In the genomic region with DNA sequence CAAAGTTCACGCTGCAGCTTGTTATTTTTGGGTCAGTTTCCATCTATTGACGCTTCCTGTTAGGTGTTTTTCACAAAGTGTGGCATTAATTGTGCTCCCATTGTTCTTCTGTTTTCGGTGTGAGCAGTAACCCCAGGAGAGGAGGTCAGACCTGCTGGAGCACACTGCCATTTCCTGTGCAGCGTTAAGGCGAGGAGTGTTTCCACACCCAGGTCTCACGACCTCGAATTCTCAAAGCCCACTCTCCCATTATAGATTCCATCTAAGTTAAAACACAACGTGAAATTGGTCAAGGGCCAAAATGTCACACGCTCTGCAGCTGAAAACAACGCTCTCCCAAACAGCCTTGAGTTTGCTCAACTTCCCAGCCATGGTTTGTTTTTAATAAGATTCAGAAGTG, we compare ENCODE assay signal across 12 mouse cellular contexts. TPM values are rescaled to one million over a fixed set of nuclear protein-coding genes. Genes with fewer than 3 reads are reported as not detected.
DNase-seq lines count a peak whose midpoint lies in the region; ATAC-seq and TF ChIP-seq lines count a peak whose summit lies in the region.
"Had no signal": no experiment of that assay in that cellular context is flagged by ENCODE, and none has a peak within 500 bp of the region (broad histone marks: within the 10 kb centered on the region; RNA-seq: fewer than 3 reads in every experiment).

No protein-coding gene starts in this region.

- TF ChIP-seq POLR2A in limb, embryonic 14.5 days (IDR thresholded peaks at IDR 0.05; ENCODE audit: borderline replicate concordance, extremely low read depth, insufficient read depth, insufficient read length): no peak

- 34% methylated on average over 10 of the region's 10 CpGs for WGBS in embryonic facial prominence, embryonic 15.5 days
- 37% methylated on average over 10 of the region's 10 CpGs for WGBS in limb, embryonic 14.5 days
- 65% methylated on average over 10 of the region's 10 CpGs for WGBS in forebrain, embryonic 16.5 days

- no peak overlapping the region for H3K27ac ChIP-seq in embryonic facial prominence, embryonic 15.5 days (replicated peaks)
- 0 out of 2 replicates have a peak overlapping the region, but pooled peaks have one; percentile 6 for H3K27ac ChIP-seq in limb, embryonic 14.5 days (replicated peaks; ENCODE audit: low read depth, low read length)
- no peak overlapping the region for H3K27ac ChIP-seq in forebrain, embryonic 16.5 days (ENCODE audit: low read length)
- H3K27ac ChIP-seq: hindbrain, embryonic 13.5 days had no signal

- DNase-seq in heart, adult 11 months: peak; percentile 94
- DNase-seq in heart, postnatal 25 days (ENCODE audit: low spot score): no peak
- DNase-seq in limb, embryonic 14.5 days (ENCODE audit: low spot score): no peak
- no peak for DNase-seq in frontal cortex, postnatal 10 days (ENCODE audit: low spot score in 2 of 2)
- DNase-seq in thymus, postnatal 14 days: no peak
- DNase-seq: B cell, adult 2 months; cerebellum, adult 11-12 months; lung, adult 2 months had no signal

- H3K9ac ChIP-seq in embryonic facial prominence, embryonic 15.5 days: no peak overlapping the region
- H3K9ac ChIP-seq in limb, embryonic 14.5 days (ENCODE audit: low read depth, low read length, severe bottlenecking): no peak overlapping the region
- H3K9ac ChIP-seq in forebrain, embryonic 16.5 days (replicated peaks; ENCODE audit: low read depth, low read length): no peak overlapping the region
- H3K9ac ChIP-seq: hindbrain, embryonic 13.5 days had no signal

- H3K4me2 ChIP-seq in embryonic facial prominence, embryonic 15.5 days (replicated peaks): peak overlapping the region; percentile 26; the same call in 1 of the 2 replicates
- peak overlapping the region; percentile 18; the same call in 1 of the 2 replicates for H3K4me2 ChIP-seq in limb, embryonic 14.5 days (replicated peaks; ENCODE audit: low read depth, low read length, severe bottlenecking)
- H3K4me2 ChIP-seq in forebrain, embryonic 16.5 days (ENCODE audit: low read length): no peak overlapping the region
- H3K4me2 ChIP-seq: hindbrain, embryonic 13.5 days had no signal

- no peak overlapping the region for H3K4me3 ChIP-seq in embryonic facial prominence, embryonic 15.5 days (replicated peaks)
- no peak overlapping the region for H3K4me3 ChIP-seq in limb, embryonic 14.5 days (replicated peaks; ENCODE audit: low read length)
- no peak overlapping the region for H3K4me3 ChIP-seq in forebrain, embryonic 16.5 days (replicated peaks; ENCODE audit: low read length)
- H3K4me3 ChIP-seq: hindbrain, embryonic 13.5 days had no signal

- H3K9me3 ChIP-seq in embryonic facial prominence, embryonic 15.5 days (replicated peaks): no peaks in the 10 kb centered on the region
- H3K9me3 ChIP-seq in limb, embryonic 14.5 days (ENCODE audit: control insufficient read depth, low read length): no peaks in the 10 kb centered on the region
- H3K9me3 ChIP-seq in forebrain, embryonic 16.5 days (ENCODE audit: control insufficient read depth, low read length): no peaks in the 10 kb centered on the region
- H3K9me3 ChIP-seq: hindbrain, embryonic 13.5 days had no signal

- ATAC-seq in embryonic facial prominence, embryonic 15.5 days (ENCODE audit: insufficient number of reproducible peaks, low FRiP score, low TSS enrichment, low read depth): no peak
- ATAC-seq in inflammation-experienced regulatory T-cells, adult 6 months: peak; percentile 55
- no peak for ATAC-seq in limb, embryonic 14.5 days (ENCODE audit: low FRiP score, low read depth)
- no peak for ATAC-seq in forebrain, embryonic 16.5 days

- H3K4me1 ChIP-seq in embryonic facial prominence, embryonic 15.5 days: peaks cover 4% of the 10 kb centered on the region
- H3K4me1 ChIP-seq in limb, embryonic 14.5 days (ENCODE audit: control insufficient read depth, insufficient read depth, low read length): no peaks in the 10 kb centered on the region; the same call in 1 of the 2 replicates
- no peaks in the 10 kb centered on the region for H3K4me1 ChIP-seq in forebrain, embryonic 16.5 days (replicated peaks; ENCODE audit: control insufficient read depth, insufficient read depth, low read length)
- H3K4me1 ChIP-seq: hindbrain, embryonic 13.5 days had no signal

- H3K36me3 ChIP-seq in embryonic facial prominence, embryonic 15.5 days: no peaks in the 10 kb centered on the region
- H3K36me3 ChIP-seq in limb, embryonic 14.5 days (ENCODE audit: control insufficient read depth, insufficient read depth, low read length): no peaks in the 10 kb centered on the region
- H3K36me3 ChIP-seq in forebrain, embryonic 16.5 days (ENCODE audit: control insufficient read depth, insufficient read depth): no peaks in the 10 kb centered on the region
- H3K36me3 ChIP-seq: hindbrain, embryonic 13.5 days had no signal

- intact Hi-C loops in heart, postnatal 25 days (cut with DNase I): no loop called here

- no peaks in the 10 kb centered on the region for H3K27me3 ChIP-seq in embryonic facial prominence, embryonic 15.5 days
- H3K27me3 ChIP-seq in limb, embryonic 14.5 days (ENCODE audit: control insufficient read depth, insufficient read depth, low read length): no peaks in the 10 kb centered on the region
- H3K27me3 ChIP-seq in forebrain, embryonic 16.5 days (replicated peaks; ENCODE audit: control insufficient read depth, insufficient read depth, low read length): no peaks in the 10 kb centered on the region
- H3K27me3 ChIP-seq: hindbrain, embryonic 13.5 days had no signal

RNA-seq across cellular contexts. Expression of gene Enpp3, which starts 32.0 kb away (rescaled TPM):
- total RNA-seq in heart, postnatal 25 days (2021): 1 to 10 TPM; 2.9 to 4.7 TPM
- 6.1 and 6.4 TPM in 2 replicates for polyA plus RNA-seq in embryonic facial prominence, embryonic 15.5 days (2015; fragmentation: Nextera tagmentation; extraction: Ambion mirVana)
- not detected for polyA plus RNA-seq in inflammation-experienced regulatory T-cells, adult 6 months (2017; shearing (Covaris generic))
- 4.5 and 6.0 TPM in 2 replicates for polyA plus RNA-seq in limb, embryonic 14.5 days (2012; rRNA removed)
- polyA plus RNA-seq in limb, embryonic 14.5 days (2014; fragmentation: Nextera tagmentation; extraction: Ambion mirVana): 6.9 and 8.0 TPM in 2 replicates
- 2.9 and 3.9 TPM in 2 replicates for polyA plus RNA-seq in forebrain, embryonic 16.5 days (2015; fragmentation: Nextera tagmentation; extraction: Ambion mirVana)

RNA-seq across cellular contexts. Expression of gene Med23, which starts 59.1 kb away (rescaled TPM):
- total RNA-seq in heart, postnatal 25 days (2021): 10 to 100 TPM; 14.7 to 15.6 TPM
- polyA plus RNA-seq in embryonic facial prominence, embryonic 15.5 days (2015; fragmentation: Nextera tagmentation; extraction: Ambion mirVana): 18.1 and 19.4 TPM in 2 replicates
- polyA plus RNA-seq in inflammation-experienced regulatory T-cells, adult 6 months (2017; shearing (Covaris generic)): 10 to 100 TPM; 15.5 to 28.2 (median 22.9) TPM
- 40.7 and 47.7 TPM in 2 replicates for polyA plus RNA-seq in limb, embryonic 14.5 days (2012; rRNA removed)
- 23.6 and 25.7 TPM in 2 replicates for polyA plus RNA-seq in limb, embryonic 14.5 days (2014; fragmentation: Nextera tagmentation; extraction: Ambion mirVana)
- polyA plus RNA-seq in forebrain, embryonic 16.5 days (2015; fragmentation: Nextera tagmentation; extraction: Ambion mirVana): 34.4 and 35.4 TPM in 2 replicates
